Mouse (Mus musculus): Measurements from ENCODE around the gene Slc6a18. TPM values are rescaled to one million over a fixed set of nuclear protein-coding genes. Genes with fewer than 3 reads are reported as not detected.

Slc6a18 gene
- polyA plus RNA-seq (2012; rRNA removed; ENCODE audit: low replicate concordance): not detected in 2 replicates

GRCm38 (mm10) chr13:73677853-73678252 lies at the start of gene Slc6a18:
TSS of gene Slc6a18 (minus strand) at chr13:73678023.

GRCm38 (mm10) chr13:73704694-73705325 lies 27.0 kb upstream of the Slc6a18 start, which contains the start of gene Slc6a19:
TSS of gene Slc6a19 (minus strand) at chr13:73704865.

DNA sequence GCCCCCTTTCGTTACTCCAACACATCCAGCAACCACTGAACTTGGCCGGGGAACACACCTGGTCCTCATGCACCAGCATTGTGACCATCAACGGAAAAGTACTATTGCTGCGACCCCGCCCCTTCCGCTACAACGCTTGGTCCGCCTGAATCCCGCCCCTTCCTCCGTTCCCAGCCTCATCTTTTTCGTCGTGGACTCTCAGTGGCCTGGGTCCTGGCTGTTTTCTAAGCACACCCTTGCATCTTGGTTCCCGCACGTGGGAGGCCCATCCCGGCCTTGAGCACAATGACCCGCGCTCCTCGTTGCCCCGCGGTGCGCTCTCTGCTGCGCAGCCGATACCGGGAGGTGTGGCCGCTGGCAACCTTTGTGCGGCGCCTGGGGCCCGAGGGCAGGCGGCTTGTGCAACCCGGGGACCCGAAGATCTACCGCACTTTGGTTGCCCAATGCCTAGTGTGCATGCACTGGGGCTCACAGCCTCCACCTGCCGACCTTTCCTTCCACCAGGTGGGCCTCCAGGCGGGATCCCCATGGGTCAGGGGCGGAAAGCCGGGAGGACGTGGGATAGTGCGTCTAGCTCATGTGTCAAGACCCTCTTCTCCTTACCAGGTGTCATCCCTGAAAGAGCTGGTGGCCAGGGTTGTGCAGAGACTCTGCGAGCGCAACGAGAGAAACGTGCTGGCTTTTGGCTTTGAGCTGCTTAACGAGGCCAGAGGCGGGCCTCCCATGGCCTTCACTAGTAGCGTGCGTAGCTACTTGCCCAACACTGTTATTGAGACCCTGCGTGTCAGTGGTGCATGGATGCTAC lies 50.9 kb downstream of the Slc6a18 start, which contains the start of gene Tert:
Gene Tert, plus strand, starts transcription at position 167 of the 805 bp plus-strand sequence.

Other genes starting within 250 kb of the Slc6a18 start
- gene Lpcat1, start 210.8 kb downstream of the Slc6a18 start, polyA plus RNA-seq (2012; rRNA removed; ENCODE audit: low replicate concordance): 19.3 and 41.5 TPM in 2 replicates
- not detected in 2 replicates for gene Slc6a3, start 141.3 kb downstream of the Slc6a18 start, polyA plus RNA-seq (2012; rRNA removed; ENCODE audit: low replicate concordance)
- 189 and 197 TPM in 2 replicates for gene Clptm1l, start 74.0 kb downstream of the Slc6a18 start, polyA plus RNA-seq (2012; rRNA removed; ENCODE audit: low replicate concordance)
- gene Tert, start 51.1 kb downstream of the Slc6a18 start, polyA plus RNA-seq (2012; rRNA removed; ENCODE audit: low replicate concordance): 2.3 and 12.4 TPM in 2 replicates
- 0.12 and 0.19 TPM in 2 replicates for gene Slc6a19, start 26.8 kb upstream of the Slc6a18 start, polyA plus RNA-seq (2012; rRNA removed; ENCODE audit: low replicate concordance)
- gene Slc12a7, start 55.1 kb upstream of the Slc6a18 start, polyA plus RNA-seq (2012; rRNA removed; ENCODE audit: low replicate concordance): 59.6 and 68.2 TPM in 2 replicates
- 2.1 and 33.3 TPM in 2 replicates for gene Nkd2, start 169.6 kb upstream of the Slc6a18 start, polyA plus RNA-seq (2012; rRNA removed; ENCODE audit: low replicate concordance)